Mouse (Mus musculus): ENCODE data around the gene Creg1. TPM values are rescaled to one million over a fixed set of nuclear protein-coding genes. Genes with fewer than 3 reads are reported as not detected.

Creg1 gene
- polyA plus RNA-seq, 1 experiment from 2014 or later: 42.9 TPM

DNA sequence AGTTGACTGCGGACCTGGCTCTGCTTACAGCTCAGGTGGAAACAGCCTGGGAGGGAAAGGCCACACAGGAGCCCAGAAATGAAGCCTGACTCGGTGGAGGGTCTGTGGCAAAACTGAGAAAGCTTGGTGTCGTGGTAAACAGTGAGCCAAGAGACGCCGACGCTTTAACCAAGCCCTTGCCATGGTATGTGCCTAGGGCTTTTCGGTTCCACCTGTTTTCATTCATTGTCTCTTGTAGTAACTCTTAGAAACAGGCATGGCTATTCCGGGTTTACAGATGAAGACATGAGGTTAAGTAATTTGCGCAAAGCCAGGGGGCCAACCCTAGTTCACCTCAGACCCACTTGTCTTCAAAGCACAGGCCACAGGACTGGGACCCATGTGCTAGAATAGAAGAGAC lies 1.0 kb downstream of the Creg1 start:
- no peak for ATAC-seq
- 64% methylated on average over 9 of the region's 9 CpGs for WGBS

DNA sequence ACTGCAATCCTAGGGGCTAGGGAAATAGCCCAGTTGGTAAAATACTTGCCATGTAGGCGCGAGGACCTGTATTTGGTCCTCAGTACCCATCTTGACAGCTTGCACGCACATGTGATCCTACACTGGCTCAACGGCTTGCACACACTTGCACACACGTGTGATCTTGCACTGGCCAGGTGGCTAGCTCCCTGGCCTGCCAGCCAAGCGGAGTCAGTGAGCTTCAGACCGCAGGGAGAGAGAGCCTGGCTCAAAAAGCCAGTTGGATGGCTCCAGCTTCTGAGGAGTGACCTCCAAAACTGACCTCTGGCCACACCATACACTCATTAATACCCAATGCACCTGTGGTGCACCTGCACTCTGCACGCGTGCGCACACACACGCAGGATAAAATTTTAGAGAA lies 1.5 kb downstream of the Creg1 start:
- Histone ChIP-seq H3K36me3 (ENCODE audit: control insufficient read depth, insufficient read depth, low read length) (no peaks in the 10 kb centered on the region), H3K9me3 (ENCODE audit: control insufficient read depth, low read length) (no peaks in the 10 kb centered on the region), H3K9ac (ENCODE audit: low read depth, low read length) (no peak overlapping the region), H3K4me2 (ENCODE audit: low read length) (no peak overlapping the region), H3K27me3 (replicated peaks; ENCODE audit: control insufficient read depth, insufficient read depth, low read length) (peaks cover 9% of the 10 kb centered on the region), H3K27ac (ENCODE audit: low read depth, low read length) (no peak overlapping the region), H3K4me1 (ENCODE audit: control insufficient read depth, insufficient read depth, low read depth, low read length) (peaks cover 9% of the 10 kb centered on the region), H3K4me3 (ENCODE audit: low read length) (no peak overlapping the region)
- WGBS: 89% methylated on average over 11 of the region's 11 CpGs
- ATAC-seq: no peak

More for the DNA sequence above, 1.0 kb downstream of the Creg1 start:
- no peaks in the 10 kb centered on the region for H3K9me3 ChIP-seq (ENCODE audit: control insufficient read depth, low read length)
- no peaks in the 10 kb centered on the region for H3K36me3 ChIP-seq (ENCODE audit: control insufficient read depth, insufficient read depth, low read length)
- H3K4me2 ChIP-seq (ENCODE audit: low read length): peak overlapping the region; percentile 97
- peaks cover 9% of the 10 kb centered on the region for H3K27me3 ChIP-seq (replicated peaks; ENCODE audit: control insufficient read depth, insufficient read depth, low read length)
- H3K27ac ChIP-seq (ENCODE audit: low read depth, low read length): no peak overlapping the region
- H3K4me1 ChIP-seq (ENCODE audit: control insufficient read depth, insufficient read depth, low read depth, low read length): peaks cover 9% of the 10 kb centered on the region
- no peak overlapping the region for H3K9ac ChIP-seq (ENCODE audit: low read depth, low read length)
- peak overlapping the region; percentile 89 for H3K4me3 ChIP-seq (ENCODE audit: low read length)

DNA sequence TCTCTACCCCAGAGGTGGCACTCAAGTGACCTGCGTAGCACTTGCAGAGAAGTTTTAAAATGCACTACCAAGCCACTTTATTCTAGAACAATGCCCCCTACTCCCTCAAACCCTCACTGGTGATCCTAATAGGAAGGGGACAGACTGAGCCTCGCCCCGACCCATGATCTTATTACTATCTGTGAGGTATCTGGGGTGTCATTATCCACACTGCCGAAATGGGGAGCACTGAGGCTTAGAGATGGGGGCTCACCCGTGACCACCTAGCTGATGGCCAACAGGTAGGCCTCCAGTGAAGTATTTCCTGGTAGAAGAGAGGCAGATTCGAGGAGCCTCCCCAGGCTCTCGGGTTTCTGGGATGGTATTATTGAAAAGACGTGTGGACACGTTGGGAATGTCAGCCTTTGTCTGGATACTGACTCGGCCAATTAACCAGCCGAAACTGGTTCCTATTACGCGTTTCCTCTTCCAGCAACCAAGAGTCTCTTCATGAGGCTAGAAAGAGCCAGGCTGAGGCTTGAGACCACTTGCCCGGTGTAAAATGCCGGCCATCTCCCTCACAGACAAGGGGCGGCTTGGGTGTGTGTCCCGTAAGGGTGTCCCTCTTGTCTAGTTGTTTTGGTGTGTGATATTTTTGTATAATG lies 2.2 kb downstream of the Creg1 start:
- Histone ChIP-seq H3K4me1 (ENCODE audit: control insufficient read depth, insufficient read depth, low read depth, low read length) (peaks cover 9% of the 10 kb centered on the region), H3K4me3 (ENCODE audit: low read length) (no peak overlapping the region), H3K4me2 (ENCODE audit: low read length) (no peak overlapping the region), H3K27ac (ENCODE audit: low read depth, low read length) (no peak overlapping the region), H3K9ac (ENCODE audit: low read depth, low read length) (no peak overlapping the region), H3K36me3 (ENCODE audit: control insufficient read depth, insufficient read depth, low read length) (peaks cover 1% of the 10 kb centered on the region; the same call in 1 of the 2 replicates), H3K27me3 (replicated peaks; ENCODE audit: control insufficient read depth, insufficient read depth, low read length) (peaks cover 9% of the 10 kb centered on the region), H3K9me3 (ENCODE audit: control insufficient read depth, low read length) (no peaks in the 10 kb centered on the region)
- no peak for ATAC-seq
- 86% methylated on average over 17 of the region's 17 CpGs for WGBS

DNA sequence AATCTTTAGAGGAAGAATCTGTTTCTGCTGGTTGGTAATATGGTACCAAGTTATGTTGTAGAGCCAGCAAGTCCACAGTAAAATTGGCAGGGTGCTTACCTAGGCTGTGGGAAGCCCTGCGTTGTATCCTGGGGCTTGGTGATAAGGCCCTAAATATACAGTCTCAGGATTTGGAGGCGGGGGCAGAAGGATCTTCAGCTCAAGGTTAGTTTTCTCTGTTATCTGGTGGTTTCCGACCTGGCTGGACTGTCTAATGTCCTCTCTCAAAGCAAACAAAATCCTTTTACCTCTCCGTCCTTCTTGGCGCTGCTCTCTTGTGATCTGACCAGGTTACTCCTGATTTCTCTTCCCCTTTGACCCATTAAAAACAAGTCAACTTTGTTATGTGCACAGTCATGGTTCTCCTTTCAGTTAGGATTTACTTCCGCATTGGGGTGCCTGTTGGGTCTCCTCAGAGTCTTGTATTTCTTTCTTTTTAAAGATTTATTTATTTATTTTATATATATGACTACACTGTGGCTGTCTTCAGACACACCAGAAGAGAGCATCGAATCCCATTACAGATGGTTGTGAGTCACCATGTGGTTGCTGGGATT lies 2.8 kb downstream of the Creg1 start:
- peaks cover 9% of the 10 kb centered on the region for H3K27me3 ChIP-seq (replicated peaks; ENCODE audit: control insufficient read depth, insufficient read depth, low read length)
- H3K9ac ChIP-seq (ENCODE audit: low read depth, low read length): no peak overlapping the region
- no peak overlapping the region for H3K4me3 ChIP-seq (ENCODE audit: low read length)
- H3K27ac ChIP-seq (ENCODE audit: low read depth, low read length): no peak overlapping the region
- H3K36me3 ChIP-seq (ENCODE audit: control insufficient read depth, insufficient read depth, low read length): peaks cover 4% of the 10 kb centered on the region; the same call in 1 of the 2 replicates
- H3K4me1 ChIP-seq (ENCODE audit: control insufficient read depth, insufficient read depth, low read depth, low read length): peaks cover 10% of the 10 kb centered on the region
- H3K9me3 ChIP-seq (ENCODE audit: control insufficient read depth, low read length): no peaks in the 10 kb centered on the region
- no peak for ATAC-seq
- 92% methylated on average over 7 of the region's 7 CpGs for WGBS
- H3K4me2 ChIP-seq (ENCODE audit: low read length): no peak overlapping the region

DNA sequence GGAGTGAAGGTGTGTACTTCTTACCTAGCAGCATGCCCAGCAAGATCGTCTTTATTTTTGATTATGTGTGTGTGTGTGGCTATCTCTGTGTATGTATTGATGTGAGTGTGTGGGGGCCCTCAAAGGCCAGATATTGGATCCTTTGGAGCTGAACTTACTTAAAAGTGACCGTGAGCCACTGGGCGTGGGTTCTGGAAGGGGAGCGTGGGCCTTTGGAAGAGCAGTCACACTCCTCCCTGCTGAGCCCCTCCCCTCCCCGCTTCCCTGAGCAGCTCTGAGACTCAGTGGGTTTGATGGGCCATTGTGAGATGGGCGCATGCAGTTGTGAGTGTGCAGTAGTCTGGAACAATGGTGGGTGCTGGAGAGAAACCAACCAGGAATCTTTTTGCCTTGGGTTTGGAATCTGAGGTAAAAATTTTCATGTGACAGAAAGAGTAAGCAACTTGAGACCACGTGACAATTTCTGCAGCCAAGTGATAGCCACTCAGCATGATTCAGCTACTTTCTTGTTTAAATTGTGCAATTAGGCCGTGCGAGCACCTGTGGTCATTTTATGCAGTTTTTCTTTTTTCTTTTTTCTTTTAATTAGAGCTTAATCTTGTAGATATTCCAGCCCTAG lies 5.5 kb downstream of the Creg1 start:
- Histone ChIP-seq H3K27ac (ENCODE audit: low read depth, low read length) (no peak overlapping the region), H3K4me1 (ENCODE audit: control insufficient read depth, insufficient read depth, low read depth, low read length) (peaks cover 9% of the 10 kb centered on the region), H3K4me2 (ENCODE audit: low read length) (no peak overlapping the region), H3K9ac (ENCODE audit: low read depth, low read length) (no peak overlapping the region), H3K27me3 (replicated peaks; ENCODE audit: control insufficient read depth, insufficient read depth, low read length) (peaks cover 11% of the 10 kb centered on the region), H3K4me3 (ENCODE audit: low read length) (no peak overlapping the region), H3K36me3 (ENCODE audit: control insufficient read depth, insufficient read depth, low read length) (peaks cover 4% of the 10 kb centered on the region; the same call in 1 of the 2 replicates), H3K9me3 (ENCODE audit: control insufficient read depth, low read length) (no peaks in the 10 kb centered on the region)
- no peak for ATAC-seq
- 78% methylated on average over 9 of the region's 9 CpGs for WGBS

DNA sequence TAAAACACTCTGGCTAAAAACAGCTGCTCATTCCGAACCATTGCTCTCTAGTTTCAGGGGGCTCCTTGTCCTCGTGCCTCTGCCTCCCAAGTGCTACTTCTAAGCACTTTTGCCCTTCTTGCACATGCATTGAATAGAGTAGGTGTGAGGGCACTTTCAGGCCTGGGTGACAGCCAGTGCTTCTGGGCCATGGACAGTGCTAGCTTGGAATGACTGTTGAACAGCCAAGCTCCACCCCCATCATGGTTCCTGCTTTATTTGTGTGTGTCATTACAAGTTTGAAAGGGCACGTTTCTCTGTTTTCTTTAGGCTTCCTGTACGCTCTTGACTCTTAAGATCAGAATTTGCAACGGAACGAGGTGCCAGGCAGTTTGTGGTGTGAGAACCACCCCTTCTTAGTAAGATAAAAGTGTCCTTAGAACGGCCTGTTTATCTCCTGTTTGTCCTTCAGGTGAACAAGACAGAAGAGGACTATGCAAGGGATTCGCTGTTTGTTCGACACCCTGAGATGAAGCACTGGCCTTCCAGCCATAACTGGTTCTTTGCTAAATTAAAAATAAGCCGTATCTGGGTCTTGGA lies 6.7 kb downstream of the Creg1 start:
- Histone ChIP-seq H3K27ac (ENCODE audit: low read depth, low read length) (no peak overlapping the region), H3K27me3 (replicated peaks; ENCODE audit: control insufficient read depth, insufficient read depth, low read length) (peaks cover 6% of the 10 kb centered on the region; the same call in 1 of the 2 replicates), H3K4me2 (ENCODE audit: low read length) (no peak overlapping the region), H3K4me3 (ENCODE audit: low read length) (no peak overlapping the region), H3K4me1 (ENCODE audit: control insufficient read depth, insufficient read depth, low read depth, low read length) (peaks cover 3% of the 10 kb centered on the region; the same call in 1 of the 2 replicates), H3K9ac (ENCODE audit: low read depth, low read length) (no peak overlapping the region), H3K9me3 (ENCODE audit: control insufficient read depth, low read length) (no peaks in the 10 kb centered on the region), H3K36me3 (ENCODE audit: control insufficient read depth, insufficient read depth, low read length) (peaks cover 4% of the 10 kb centered on the region; the same call in 1 of the 2 replicates)
- 89% methylated on average over 10 of the region's 10 CpGs for WGBS
- no peak for ATAC-seq

DNA sequence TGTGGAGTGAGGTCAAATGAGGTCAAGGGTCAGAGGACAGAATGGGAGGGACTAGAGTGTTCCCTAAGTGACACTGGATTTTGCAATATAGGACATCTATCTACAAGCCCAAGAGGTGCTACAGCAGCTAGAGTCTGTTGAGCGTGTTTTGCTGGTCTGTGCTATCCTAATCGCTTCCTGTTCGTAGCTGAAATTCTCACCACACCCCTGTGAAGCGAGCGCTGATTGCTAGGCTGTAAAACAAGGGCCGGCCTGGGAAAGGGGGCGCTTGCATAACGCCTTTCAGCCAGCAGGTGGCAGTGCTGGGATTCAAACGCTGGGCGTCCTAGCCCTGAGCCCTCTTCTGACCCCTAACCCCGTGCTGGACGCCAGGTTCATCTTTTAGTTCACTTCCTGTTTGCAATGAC lies 7.9 kb downstream of the Creg1 start:
- WGBS: 2% methylated on average over 12 of the region's 12 CpGs
- peak overlapping the region; percentile 20; the same call in 1 of the 2 replicates for H3K4me2 ChIP-seq (ENCODE audit: low read length)
- peak; percentile 68 for ATAC-seq
- H3K27me3 ChIP-seq (replicated peaks; ENCODE audit: control insufficient read depth, insufficient read depth, low read length): peaks cover 6% of the 10 kb centered on the region; the same call in 1 of the 2 replicates
- H3K36me3 ChIP-seq (ENCODE audit: control insufficient read depth, insufficient read depth, low read length): peaks cover 4% of the 10 kb centered on the region; the same call in 1 of the 2 replicates
- H3K9ac ChIP-seq (ENCODE audit: low read depth, low read length): no peak overlapping the region
- H3K4me3 ChIP-seq (ENCODE audit: low read length): no peak overlapping the region
- no peaks in the 10 kb centered on the region for H3K9me3 ChIP-seq (ENCODE audit: control insufficient read depth, low read length)
- peaks cover 5% of the 10 kb centered on the region; the same call in 1 of the 2 replicates for H3K4me1 ChIP-seq (ENCODE audit: control insufficient read depth, insufficient read depth, low read depth, low read length)
- H3K27ac ChIP-seq (ENCODE audit: low read depth, low read length): no peak overlapping the region

DNA sequence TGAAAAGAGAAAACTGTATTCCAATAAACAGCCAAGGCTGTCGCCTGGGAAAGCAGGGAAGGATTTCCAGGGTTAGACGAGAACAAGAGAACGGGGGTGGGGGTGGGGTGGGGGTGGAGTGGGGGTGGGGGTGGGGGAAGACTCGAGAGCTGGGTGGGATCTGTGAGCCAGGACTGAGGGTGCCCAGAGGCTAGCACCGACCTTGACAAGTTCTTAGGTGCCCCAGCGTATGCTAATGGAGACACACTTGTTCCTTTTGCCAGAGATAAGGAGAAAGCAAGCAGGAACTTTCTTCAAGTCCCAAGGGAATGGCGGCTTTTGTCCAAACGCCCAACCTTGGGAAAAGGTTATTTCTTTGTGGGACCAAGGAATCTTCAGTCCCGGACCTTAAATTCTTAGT lies 8.5 kb downstream of the Creg1 start:
- WGBS: 60% methylated on average over 9 of the region's 9 CpGs
- Histone ChIP-seq H3K27ac (ENCODE audit: low read depth, low read length) (no peak overlapping the region), H3K36me3 (ENCODE audit: control insufficient read depth, insufficient read depth, low read length) (peaks cover 4% of the 10 kb centered on the region; the same call in 1 of the 2 replicates), H3K4me3 (ENCODE audit: low read length) (no peak overlapping the region), H3K4me1 (ENCODE audit: control insufficient read depth, insufficient read depth, low read depth, low read length) (peaks cover 5% of the 10 kb centered on the region; the same call in 1 of the 2 replicates), H3K9me3 (ENCODE audit: control insufficient read depth, low read length) (no peaks in the 10 kb centered on the region), H3K27me3 (replicated peaks; ENCODE audit: control insufficient read depth, insufficient read depth, low read length) (peaks cover 8% of the 10 kb centered on the region), H3K4me2 (ENCODE audit: low read length) (no peak overlapping the region), H3K9ac (ENCODE audit: low read depth, low read length) (no peak overlapping the region)
- ATAC-seq: no peak

All from hindbrain, embryonic 16.5 days (tissue).